Mouse (Mus musculus): ENCODE data around the gene Zfp598. TPM values are rescaled to one million over a fixed set of nuclear protein-coding genes. Genes with fewer than 3 reads are reported as not detected.

Zfp598 gene
- polyA plus RNA-seq, 1 experiment from 2014 or later, result 26.8 TPM

DNA sequence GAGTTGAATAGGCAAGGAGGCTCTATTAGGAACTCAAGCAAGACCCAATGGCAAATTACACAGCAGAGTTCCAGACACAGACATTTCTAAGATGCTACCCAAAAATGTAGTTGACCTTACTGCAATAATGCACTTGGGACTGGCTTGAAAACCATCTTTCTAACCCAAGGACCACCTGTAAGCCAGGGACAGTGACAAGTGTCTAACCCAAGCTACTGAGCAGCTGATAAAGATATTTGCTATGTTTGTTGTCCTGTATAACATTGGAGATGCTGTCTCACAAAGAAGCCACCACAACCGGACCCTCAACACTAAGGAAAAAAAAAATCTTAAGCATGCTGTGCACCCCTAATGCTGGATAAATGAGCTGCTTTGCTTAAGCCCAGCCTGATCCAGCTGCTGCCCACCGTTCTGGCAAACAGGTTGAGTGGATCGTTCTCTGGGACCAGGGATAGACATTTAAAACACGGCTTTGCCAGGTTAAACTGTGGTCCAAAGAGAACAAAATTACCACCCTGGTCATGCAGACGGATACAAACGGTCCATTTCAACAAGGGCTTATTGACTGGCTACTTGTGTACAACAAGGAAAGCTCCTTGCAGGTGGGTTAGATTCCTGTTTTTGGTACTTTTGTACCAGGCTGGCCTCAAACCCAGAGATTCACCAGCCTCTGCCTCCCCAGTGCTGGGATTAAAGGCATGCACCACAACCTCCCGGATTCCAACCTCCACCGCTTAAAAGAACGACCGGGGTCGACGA is 53.8 kb downstream of the Zfp598 start:
- H3K9me3 ChIP-seq (replicated peaks), result no peaks in the 10 kb centered on the region
- peaks cover 32% of the 10 kb centered on the region for H3K4me1 ChIP-seq
- no peaks in the 10 kb centered on the region for H3K27me3 ChIP-seq
- peak overlapping the region; percentile 86 for H3K27ac ChIP-seq (replicated peaks)
- H3K4me2 ChIP-seq (replicated peaks), result peak overlapping the region; percentile 62
- 1% methylated on average over 12 of the region's 12 CpGs for WGBS
- peak overlapping the region; percentile 93 for H3K4me3 ChIP-seq (replicated peaks)
- peaks cover 15% of the 10 kb centered on the region for H3K36me3 ChIP-seq
- ATAC-seq (ENCODE audit: insufficient number of reproducible peaks, low FRiP score, low TSS enrichment, low read depth), result no peak
- H3K9ac ChIP-seq, result peak overlapping the region; percentile 92

DNA sequence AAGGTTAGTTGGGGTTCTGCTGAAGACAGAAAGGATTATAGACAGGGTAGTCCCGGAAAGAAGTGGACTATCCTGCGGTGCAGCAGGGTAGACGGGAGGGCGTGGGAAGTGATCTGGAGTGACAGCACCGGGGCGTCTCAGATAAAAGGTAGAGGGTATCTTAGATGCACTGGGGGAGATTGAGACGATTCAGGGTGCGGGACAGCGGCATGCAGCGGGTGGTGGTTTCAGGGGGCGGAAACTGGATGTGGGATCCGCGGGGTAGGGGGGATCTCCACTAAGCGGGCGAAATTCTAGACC is 54.3 kb downstream of the Zfp598 start:
- H3K4me1 ChIP-seq, result peaks cover 28% of the 10 kb centered on the region
- no peaks in the 10 kb centered on the region for H3K9me3 ChIP-seq (replicated peaks)
- under 1% methylated on average over 15 of the region's 15 CpGs for WGBS
- peak overlapping the region; percentile 86 for H3K27ac ChIP-seq (replicated peaks)
- H3K36me3 ChIP-seq, result peaks cover 15% of the 10 kb centered on the region
- peak overlapping the region; percentile 93 for H3K4me3 ChIP-seq (replicated peaks)
- no peaks in the 10 kb centered on the region for H3K27me3 ChIP-seq
- H3K4me2 ChIP-seq (replicated peaks), result peak overlapping the region; percentile 62
- ATAC-seq (ENCODE audit: insufficient number of reproducible peaks, low FRiP score, low TSS enrichment, low read depth), result 0 out of 2 replicates have a peak, but pooled peaks have one; percentile 1
- H3K9ac ChIP-seq, result peak overlapping the region; percentile 92

DNA sequence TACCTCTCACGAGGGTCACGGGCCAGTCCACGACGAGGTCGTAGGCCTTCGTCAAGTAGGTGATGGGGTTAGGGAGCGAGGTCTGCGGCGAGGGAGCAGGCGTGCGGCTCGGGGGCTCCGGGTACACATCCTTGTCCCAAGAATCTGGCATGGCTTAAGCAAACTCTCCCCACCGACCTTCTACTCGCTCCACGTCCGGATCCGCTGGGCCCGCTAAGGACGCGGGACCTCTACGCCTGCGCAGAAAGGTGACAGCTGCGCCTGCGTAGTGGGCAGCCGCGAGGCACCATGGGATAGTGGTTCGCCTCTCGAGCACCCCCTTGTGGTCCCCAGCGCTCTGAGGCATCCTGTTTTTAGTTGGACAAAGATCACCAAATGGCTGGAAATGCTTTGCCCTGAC is 54.7 kb downstream of the Zfp598 start, which contains the start of gene Ndufb10:
Gene Ndufb10, minus strand, starts transcription at position 295 of the 400 bp plus-strand sequence.
- peak within 1 kb of the TSS; percentile 86 for H3K27ac ChIP-seq (replicated peaks)
- no peaks in the 10 kb centered on the region for H3K9me3 ChIP-seq (replicated peaks)
- H3K27me3 ChIP-seq, result no peaks in the 10 kb centered on the region
- H3K4me2 ChIP-seq (replicated peaks), result peak within 1 kb of the TSS; percentile 62
- H3K9ac ChIP-seq, result peak within 1 kb of the TSS; percentile 92
- peaks cover 15% of the 10 kb centered on the region for H3K36me3 ChIP-seq
- H3K4me1 ChIP-seq, result peaks cover 26% of the 10 kb centered on the region
- ATAC-seq (ENCODE audit: insufficient number of reproducible peaks, low FRiP score, low TSS enrichment, low read depth), result peak; percentile 69
- under 1% methylated on average over 30 of the region's 30 CpGs for WGBS
- peak within 1 kb of the TSS; percentile 93 for H3K4me3 ChIP-seq (replicated peaks)

DNA sequence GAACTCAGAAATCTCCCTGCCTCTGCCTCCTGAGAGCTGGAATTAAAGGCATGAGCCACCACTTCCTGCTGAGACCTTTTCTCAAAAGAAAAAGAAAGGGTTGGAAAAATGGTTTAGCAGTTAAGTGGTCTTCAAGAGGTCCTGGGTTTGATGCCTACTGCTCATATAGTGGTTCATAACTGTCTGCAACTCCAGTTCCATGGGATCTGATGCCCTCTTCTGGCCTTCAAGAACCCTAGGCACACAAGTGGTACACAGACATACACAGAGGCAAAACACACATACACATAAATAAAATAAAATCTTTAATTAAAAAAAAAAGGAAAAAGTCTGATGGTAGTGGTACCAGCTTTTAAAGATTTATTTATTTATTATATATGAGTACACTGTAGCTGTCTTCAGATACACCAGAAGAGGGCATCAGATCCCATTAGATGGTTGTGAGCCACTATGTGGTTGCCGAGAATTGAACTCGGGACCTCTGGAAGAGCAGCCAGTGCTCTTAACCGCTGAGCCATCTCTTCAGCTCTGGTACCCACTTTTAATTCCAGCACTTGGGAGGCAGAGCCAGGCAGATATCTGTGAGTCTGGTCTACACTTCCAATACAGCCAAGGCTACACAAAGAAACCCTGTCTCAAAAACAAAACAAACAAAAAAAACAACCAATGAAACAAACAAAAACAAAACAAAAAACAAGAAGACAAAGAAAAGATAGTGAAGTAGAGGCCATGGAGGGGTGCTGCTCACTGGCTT is 56.3 kb downstream of the Zfp598 start:
- no peaks in the 10 kb centered on the region for H3K9me3 ChIP-seq (replicated peaks)
- H3K4me3 ChIP-seq (replicated peaks), result no peak overlapping the region
- peaks cover 26% of the 10 kb centered on the region for H3K4me1 ChIP-seq
- ATAC-seq (ENCODE audit: insufficient number of reproducible peaks, low FRiP score, low TSS enrichment, low read depth), result no peak
- H3K27ac ChIP-seq (replicated peaks), result no peak overlapping the region
- H3K4me2 ChIP-seq (replicated peaks), result no peak overlapping the region
- H3K36me3 ChIP-seq, result peaks cover 15% of the 10 kb centered on the region
- H3K9ac ChIP-seq, result no peak overlapping the region
- 63% methylated on average over 3 of the region's 3 CpGs for WGBS
- H3K27me3 ChIP-seq, result no peaks in the 10 kb centered on the region

DNA sequence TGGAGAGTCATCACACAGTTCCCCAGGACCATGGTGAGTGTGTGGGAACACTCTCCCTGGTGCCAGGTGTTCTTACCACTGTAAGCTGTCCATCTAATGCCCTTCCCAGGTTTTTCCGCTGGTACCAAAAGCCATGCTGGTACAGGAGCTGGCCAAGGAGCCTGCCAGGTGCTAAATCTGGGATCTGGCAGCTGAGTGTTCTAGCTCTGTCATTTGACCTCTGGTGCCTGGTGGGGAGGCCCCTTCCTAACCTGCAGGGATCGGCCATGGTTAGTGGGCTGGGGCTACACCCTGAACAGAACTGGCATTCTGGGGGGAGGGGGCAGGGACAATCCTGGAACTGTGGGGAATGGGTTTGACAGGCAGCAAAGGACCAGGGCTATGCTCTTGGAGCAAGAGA is 58.1 kb downstream of the Zfp598 start, which contains the start of gene Rpl3l:
Gene Rpl3l, plus strand, starts transcription at position 203 of the 400 bp plus-strand sequence.
- H3K27me3 ChIP-seq, result 0 out of 2 replicates have a peak, but pooled peaks cover 4% of the 10 kb centered on the region
- H3K4me2 ChIP-seq (replicated peaks), result no peak within 1 kb of the TSS
- H3K36me3 ChIP-seq, result 0 out of 2 replicates have a peak, but pooled peaks cover 1% of the 10 kb centered on the region
- H3K4me1 ChIP-seq, result peaks cover 12% of the 10 kb centered on the region; the same call in 1 of the 2 replicates
- 53% methylated on average over 2 of the region's 2 CpGs for WGBS
- H3K9ac ChIP-seq, result no peak within 1 kb of the TSS
- H3K27ac ChIP-seq (replicated peaks), result no peak within 1 kb of the TSS
- no peak within 1 kb of the TSS for H3K4me3 ChIP-seq (replicated peaks)
- ATAC-seq (ENCODE audit: insufficient number of reproducible peaks, low FRiP score, low TSS enrichment, low read depth), result no peak
- no peaks in the 10 kb centered on the region for H3K9me3 ChIP-seq (replicated peaks)

DNA sequence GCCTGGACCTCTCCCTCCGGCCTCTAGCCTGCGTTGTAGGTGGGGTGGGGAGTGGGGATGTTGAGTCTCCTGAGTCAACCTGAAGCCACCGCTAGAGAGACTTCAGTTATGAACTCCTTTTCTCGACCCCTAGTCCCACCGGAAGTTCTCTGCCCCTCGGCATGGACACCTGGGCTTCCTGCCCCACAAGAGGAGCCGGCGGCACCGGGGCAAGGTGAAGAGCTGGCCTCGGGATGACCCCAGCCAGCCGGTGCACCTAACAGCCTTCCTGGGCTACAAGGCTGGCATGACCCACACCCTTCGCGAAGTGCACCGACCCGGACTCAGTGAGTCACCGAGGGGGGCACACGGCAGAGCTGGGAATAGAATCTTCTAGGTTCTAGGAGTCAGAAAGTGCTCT is 58.7 kb downstream of the Zfp598 start:
- Histone ChIP-seq H3K27me3 (0 out of 2 replicates have a peak, but pooled peaks cover 4% of the 10 kb centered on the region), H3K36me3 (no peaks in the 10 kb centered on the region), H3K4me1 (peaks cover 7% of the 10 kb centered on the region; the same call in 1 of the 2 replicates), H3K27ac (replicated peaks) (no peak overlapping the region), H3K9ac (no peak overlapping the region), H3K4me3 (replicated peaks) (no peak overlapping the region), H3K4me2 (replicated peaks) (no peak overlapping the region), H3K9me3 (replicated peaks) (no peaks in the 10 kb centered on the region)
- WGBS, result 70% methylated on average over 17 of the region's 17 CpGs
- ATAC-seq (ENCODE audit: insufficient number of reproducible peaks, low FRiP score, low TSS enrichment, low read depth), result no peak

DNA sequence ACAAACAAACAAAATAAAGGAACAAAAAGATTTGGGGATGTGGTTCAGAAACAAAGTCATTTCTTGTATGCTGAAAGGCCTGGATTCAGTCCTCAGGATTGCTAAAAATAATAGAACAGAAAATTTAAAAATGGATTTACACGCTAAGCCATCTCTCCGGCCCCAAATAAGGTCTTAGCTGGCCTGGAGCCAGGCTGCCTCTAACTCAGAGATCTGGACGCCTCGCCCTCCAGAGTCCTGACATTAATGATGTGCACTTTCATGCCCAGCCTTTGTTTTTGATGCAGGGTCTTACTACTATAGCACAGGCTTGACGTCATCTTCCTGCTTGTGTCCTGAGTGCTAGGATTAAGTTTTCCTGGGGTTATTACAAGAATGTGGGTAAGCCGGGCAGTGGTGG is 59.6 kb downstream of the Zfp598 start:
- WGBS, result 67% methylated on average over 6 of the region's 6 CpGs
- no peak for ATAC-seq (ENCODE audit: insufficient number of reproducible peaks, low FRiP score, low TSS enrichment, low read depth)
- H3K9me3 ChIP-seq (replicated peaks), result no peaks in the 10 kb centered on the region
- no peak overlapping the region for H3K27ac ChIP-seq (replicated peaks)
- H3K4me1 ChIP-seq, result no peaks in the 10 kb centered on the region
- H3K9ac ChIP-seq, result no peak overlapping the region
- no peak overlapping the region for H3K4me3 ChIP-seq (replicated peaks)
- H3K36me3 ChIP-seq, result no peaks in the 10 kb centered on the region
- H3K4me2 ChIP-seq (replicated peaks), result no peak overlapping the region
- 0 out of 2 replicates have a peak, but pooled peaks cover 4% of the 10 kb centered on the region for H3K27me3 ChIP-seq

DNA sequence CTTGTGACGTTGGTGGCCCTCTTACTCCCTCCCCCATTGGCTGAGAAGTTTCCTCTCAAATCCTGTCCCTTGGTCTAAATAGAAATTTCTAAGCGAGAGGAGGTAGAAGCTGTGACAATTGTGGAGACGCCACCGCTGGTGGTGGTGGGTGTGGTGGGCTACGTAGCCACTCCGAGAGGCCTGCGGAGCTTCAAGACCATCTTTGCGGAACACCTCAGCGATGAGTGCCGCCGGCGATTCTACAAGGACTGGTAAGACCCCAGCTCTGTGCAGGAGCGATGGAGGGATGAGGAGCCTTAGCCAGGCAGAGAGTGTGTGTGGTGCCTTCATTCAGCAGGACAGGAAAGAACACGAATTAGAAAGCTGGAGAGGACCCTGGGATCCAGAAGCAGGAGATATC is 61.3 kb downstream of the Zfp598 start:
- WGBS, result 84% methylated on average over 14 of the region's 14 CpGs
- Histone ChIP-seq H3K4me2 (replicated peaks) (no peak overlapping the region), H3K36me3 (no peaks in the 10 kb centered on the region), H3K27me3 (0 out of 2 replicates have a peak, but pooled peaks cover 4% of the 10 kb centered on the region), H3K4me3 (replicated peaks) (no peak overlapping the region), H3K4me1 (peaks cover 1% of the 10 kb centered on the region; the same call in 1 of the 2 replicates), H3K9me3 (replicated peaks) (no peaks in the 10 kb centered on the region), H3K27ac (replicated peaks) (no peak overlapping the region), H3K9ac (no peak overlapping the region)
- no peak for ATAC-seq (ENCODE audit: insufficient number of reproducible peaks, low FRiP score, low TSS enrichment, low read depth)

Other genes with a start within 250 kb of the Zfp598 start
- gene Eci1, start 243.0 kb upstream of the Zfp598 start, polyA plus RNA-seq (2015; fragmentation: Nextera tagmentation; extraction: Ambion mirVana), result 70.0 and 71.2 TPM in 2 replicates
- gene Dnase1l2, start 226.6 kb upstream of the Zfp598 start, polyA plus RNA-seq (2015; fragmentation: Nextera tagmentation; extraction: Ambion mirVana), result 13.0 and 17.2 TPM in 2 replicates
- 37.0 and 39.8 TPM in 2 replicates for gene E4f1, start 199.4 kb upstream of the Zfp598 start, polyA plus RNA-seq (2015; fragmentation: Nextera tagmentation; extraction: Ambion mirVana)
- gene Pgp, start 199.3 kb upstream of the Zfp598 start, polyA plus RNA-seq (2015; fragmentation: Nextera tagmentation; extraction: Ambion mirVana), result 48.9 and 50.6 TPM in 2 replicates
- gene Bricd5, start 195.8 kb upstream of the Zfp598 start, polyA plus RNA-seq (2015; fragmentation: Nextera tagmentation; extraction: Ambion mirVana), result 0.43 and 0.44 TPM in 2 replicates
- gene Mlst8, start 190.6 kb upstream of the Zfp598 start, polyA plus RNA-seq (2015; fragmentation: Nextera tagmentation; extraction: Ambion mirVana), result 27.2 and 28.8 TPM in 2 replicates
- gene Caskin1, start 181.1 kb upstream of the Zfp598 start, polyA plus RNA-seq (2015; fragmentation: Nextera tagmentation; extraction: Ambion mirVana), result 2.5 and 4.0 TPM in 2 replicates
- 92.8 and 95.7 TPM in 2 replicates for gene Traf7, start 141.7 kb upstream of the Zfp598 start, polyA plus RNA-seq (2015; fragmentation: Nextera tagmentation; extraction: Ambion mirVana)
- gene Rab26, start 135.5 kb upstream of the Zfp598 start, polyA plus RNA-seq (2015; fragmentation: Nextera tagmentation; extraction: Ambion mirVana), result 3.7 and 4.3 TPM in 2 replicates
- 32.6 and 36.7 TPM in 2 replicates for gene Pkd1, start 119.9 kb upstream of the Zfp598 start, polyA plus RNA-seq (2015; fragmentation: Nextera tagmentation; extraction: Ambion mirVana)
- 57.8 and 64.4 TPM in 2 replicates for gene Tsc2, start 37.1 kb upstream of the Zfp598 start, polyA plus RNA-seq (2015; fragmentation: Nextera tagmentation; extraction: Ambion mirVana)
- 22.2 and 25.3 TPM in 2 replicates for gene Nthl1, start 37.0 kb upstream of the Zfp598 start, polyA plus RNA-seq (2015; fragmentation: Nextera tagmentation; extraction: Ambion mirVana)
- gene Slc9a3r2, start 19.4 kb upstream of the Zfp598 start, polyA plus RNA-seq (2015; fragmentation: Nextera tagmentation; extraction: Ambion mirVana), result 64.4 and 65.9 TPM in 2 replicates
- 0.36 and 0.56 TPM in 2 replicates for gene Npw, start 11.2 kb upstream of the Zfp598 start, polyA plus RNA-seq (2015; fragmentation: Nextera tagmentation; extraction: Ambion mirVana)
- 2.0 and 2.9 TPM in 2 replicates for gene Syngr3, start 20.3 kb downstream of the Zfp598 start, polyA plus RNA-seq (2015; fragmentation: Nextera tagmentation; extraction: Ambion mirVana)
- 33.1 and 35.2 TPM in 2 replicates for gene Gfer, start 26.5 kb downstream of the Zfp598 start, polyA plus RNA-seq (2015; fragmentation: Nextera tagmentation; extraction: Ambion mirVana)
- 3.8 and 5.8 TPM in 2 replicates for gene Noxo1, start 26.5 kb downstream of the Zfp598 start, polyA plus RNA-seq (2015; fragmentation: Nextera tagmentation; extraction: Ambion mirVana)
- 61.3 and 63.4 TPM in 2 replicates for gene Tbl3, start 38.0 kb downstream of the Zfp598 start, polyA plus RNA-seq (2015; fragmentation: Nextera tagmentation; extraction: Ambion mirVana)
- 0.16 and 0.24 TPM in 2 replicates for gene Rnf151, start 48.4 kb downstream of the Zfp598 start, polyA plus RNA-seq (2015; fragmentation: Nextera tagmentation; extraction: Ambion mirVana)
- gene Rps2, start 48.4 kb downstream of the Zfp598 start, polyA plus RNA-seq (2015; fragmentation: Nextera tagmentation; extraction: Ambion mirVana), result 1,508 and 1,594 TPM in 2 replicates
- 223 and 227 TPM in 2 replicates for gene Ndufb10, start 54.8 kb downstream of the Zfp598 start, polyA plus RNA-seq (2015; fragmentation: Nextera tagmentation; extraction: Ambion mirVana)
- not detected in 2 replicates for gene Rpl3l, start 58.1 kb downstream of the Zfp598 start, polyA plus RNA-seq (2015; fragmentation: Nextera tagmentation; extraction: Ambion mirVana)
- gene Msrb1, start 67.0 kb downstream of the Zfp598 start, polyA plus RNA-seq (2015; fragmentation: Nextera tagmentation; extraction: Ambion mirVana), result 26.6 and 27.9 TPM in 2 replicates
- 26.4 and 30.4 TPM in 2 replicates for gene Hs3st6, start 83.3 kb downstream of the Zfp598 start, polyA plus RNA-seq (2015; fragmentation: Nextera tagmentation; extraction: Ambion mirVana)
- gene Meiob, start 134.6 kb downstream of the Zfp598 start, polyA plus RNA-seq (2015; fragmentation: Nextera tagmentation; extraction: Ambion mirVana), result 0.09 and 0.16 TPM in 2 replicates
- 47.0 and 47.3 TPM in 2 replicates for gene Hagh, start 170.5 kb downstream of the Zfp598 start, polyA plus RNA-seq (2015; fragmentation: Nextera tagmentation; extraction: Ambion mirVana)
- gene Fahd1, start 180.7 kb downstream of the Zfp598 start, polyA plus RNA-seq (2015; fragmentation: Nextera tagmentation; extraction: Ambion mirVana), result 19.1 and 19.8 TPM in 2 replicates
- 0.43 and 1.1 TPM in 2 replicates for gene Igfals, start 196.3 kb downstream of the Zfp598 start, polyA plus RNA-seq (2015; fragmentation: Nextera tagmentation; extraction: Ambion mirVana)
- 48.9 and 49.6 TPM in 2 replicates for gene Nubp2, start 216.7 kb downstream of the Zfp598 start, polyA plus RNA-seq (2015; fragmentation: Nextera tagmentation; extraction: Ambion mirVana)
- gene Spsb3, start 217.0 kb downstream of the Zfp598 start, polyA plus RNA-seq (2015; fragmentation: Nextera tagmentation; extraction: Ambion mirVana), result 43.5 and 45.3 TPM in 2 replicates
- gene Eme2, start 225.4 kb downstream of the Zfp598 start, polyA plus RNA-seq (2015; fragmentation: Nextera tagmentation; extraction: Ambion mirVana), result 28.5 and 32.6 TPM in 2 replicates
- 86.8 and 92.3 TPM in 2 replicates for gene Mrps34, start 225.4 kb downstream of the Zfp598 start, polyA plus RNA-seq (2015; fragmentation: Nextera tagmentation; extraction: Ambion mirVana)
- gene Nme3, start 226.8 kb downstream of the Zfp598 start, polyA plus RNA-seq (2015; fragmentation: Nextera tagmentation; extraction: Ambion mirVana), result 48.2 and 52.0 TPM in 2 replicates

Data from embryonic facial prominence, embryonic 15.5 days (tissue).